Mouse (Mus musculus): ENCODE results near the gene Olfr746.

The Olfr746 gene

GRCm38 (mm10) chr14:50646783-50647182 is at the start of gene Olfr746:
Gene Olfr746, plus strand, starts transcription at chr14:50647083.
- in situ Hi-C loops (cut with MboI, MseI): no loop called here

GRCm38 (mm10) chr14:50614579-50614978 is 32.3 kb upstream of the Olfr746 start, which contains the start of gene Olfr744:
Gene Olfr744, plus strand, starts transcription at chr14:50614879.
- in situ Hi-C loops (cut with MboI, MseI): no loop called here

- in situ Hi-C loops (cut with MboI, MseI): no loop called here
These were observed 7.8 kb upstream of the Olfr746 start, which contains the start of gene Olfr745 for GRCm38 (mm10) chr14:50639088-50639487. Gene Olfr745, plus strand, starts transcription at chr14:50639388.

GRCm38 (mm10) chr14:50693106-50693505 is 46.2 kb downstream of the Olfr746 start, which contains the start of gene Olfr747:
Gene Olfr747, minus strand, starts transcription at chr14:50693206.
- in situ Hi-C loops (cut with MboI, MseI): no loop called here

All from T-helper 1 cell (primary cell).